Comparison of ENCODE assay signal across 21 mouse cellular contexts in genomic region chr6:117576021-117576420, GRCm38 (mm10).
"Had no signal": no experiment of that assay in that cellular context is flagged by ENCODE, and none has a peak within 500 bp of the region (broad histone marks: within the 10 kb centered on the region; RNA-seq: fewer than 3 reads in every experiment).

No protein-coding gene starts in this region.

- H3K9ac ChIP-seq: liver, embryonic 14.5 days; lung, embryonic 15.5 days; midbrain, embryonic 13.5 days had no signal

- H3K9me3 ChIP-seq: lung, embryonic 15.5 days; midbrain, embryonic 10.5 days; midbrain, embryonic 13.5 days had no signal

- H3K4me3 ChIP-seq: lung, embryonic 15.5 days; megakaryocyte, embryonic 14.5 days; midbrain, embryonic 10.5 days; midbrain, embryonic 13.5 days; myocyte had no signal

- ATAC-seq: midbrain, embryonic 13.5 days; midbrain, embryonic 16.5 days had no signal

- H3K4me2 ChIP-seq: liver, embryonic 11.5 days; lung, embryonic 15.5 days; midbrain, embryonic 13.5 days had no signal

- H3K4me1 ChIP-seq: megakaryocyte, embryonic 14.5 days; midbrain, embryonic 10.5 days; midbrain, embryonic 13.5 days had no signal

- DNase-seq: kidney, adult 18-20 months; kidney, adult 9 months; kidney, postnatal 14 days; kidney, postnatal 4 days; lung, adult 18-20 months; lung, postnatal 10 days; lung, postnatal 36 days; right cerebral cortex, adult 18-20 months; right cerebral cortex, postnatal 14 days; right cerebral cortex, postnatal 4 days; thymus, adult 2 months; thymus, postnatal 14 days; thymus, postnatal 4 days had no signal

- H3K27me3 ChIP-seq: megakaryocyte, embryonic 14.5 days; midbrain, embryonic 13.5 days had no signal

- H3K27ac ChIP-seq: liver, embryonic 14.5 days; lung, embryonic 15.5 days; midbrain, embryonic 10.5 days; midbrain, embryonic 13.5 days had no signal

- H3K36me3 ChIP-seq: lung, embryonic 15.5 days; midbrain, embryonic 10.5 days; midbrain, embryonic 13.5 days had no signal
